Mouse (Mus musculus): ENCODE measurements at regions not wholly inside any gene's neighbourhood (a gene's known extent, or its start where the extent isn't known, plus 50 kb on each side); places are given as distances from the start of the nearest gene placed in this dataset.
A peak's percentile ranks its signal among the peaks of the same experiment; 100 is the strongest.

- intact Hi-C loops (cut with DNase I) = loop anchor here (10.0 kb wide), 1 partner anchor 783 kb away; no protein-coding TSS in a partner anchor
These were observed 219.1 kb upstream of the Tprg start for GRCm38 (mm10) chr16:25067276-25068249.

GRCm38 (mm10) chr16:25080811-25081210 is 205.8 kb upstream of the Tprg start:
- no peak for DNase-seq (ENCODE audit: extremely low spot score in 1 of 2, low spot score in 2 of 2)
- intact Hi-C loops (cut with DNase I) = no loop called here

More at GRCm38 (mm10) chr16:25067276-25068249, 219.1 kb upstream of the Tprg start:
- DNase-seq (ENCODE audit: extremely low spot score in 1 of 2, low spot score in 2 of 2) = no peak

- intact Hi-C loops (cut with DNase I) = no loop called here
- DNase-seq (ENCODE audit: extremely low spot score in 1 of 2, low spot score in 2 of 2) = no peak
These were observed 202.9 kb upstream of the Tprg start for GRCm38 (mm10) chr16:25083729-25084128.

GRCm38 (mm10) chr16:25087741-25088648 is 198.6 kb upstream of the Tprg start:
- intact Hi-C loops (cut with DNase I) = no loop called here
- no peak for DNase-seq (ENCODE audit: extremely low spot score in 1 of 2, low spot score in 2 of 2)

- intact Hi-C loops (cut with DNase I) = no loop called here
- DNase-seq (ENCODE audit: extremely low spot score in 1 of 2, low spot score in 2 of 2) = no peak
These were observed 198.0 kb upstream of the Tprg start for GRCm38 (mm10) chr16:25088649-25089019.

GRCm38 (mm10) chr16:25104165-25104564 is 182.5 kb upstream of the Tprg start:
- DNase-seq (ENCODE audit: extremely low spot score in 1 of 2, low spot score in 2 of 2) = no peak
- intact Hi-C loops (cut with DNase I) = no loop called here

- intact Hi-C loops (cut with DNase I) = no loop called here
- DNase-seq (ENCODE audit: extremely low spot score in 1 of 2, low spot score in 2 of 2) = no peak
These were observed 182.0 kb upstream of the Tprg start for GRCm38 (mm10) chr16:25104603-25105002.

- peak; percentile 2 to 13 for DNase-seq (ENCODE audit: extremely low spot score in 1 of 2, low spot score in 2 of 2)
- intact Hi-C loops (cut with DNase I) = no loop called here
These were observed 146.5 kb upstream of the Tprg start for GRCm38 (mm10) chr16:25140164-25140563.

- no peak for DNase-seq (ENCODE audit: extremely low spot score in 1 of 2, low spot score in 2 of 2)
- intact Hi-C loops (cut with DNase I) = no loop called here
These were observed 139.1 kb upstream of the Tprg start for GRCm38 (mm10) chr16:25147486-25147885.

GRCm38 (mm10) chr16:25149186-25149585 is 137.4 kb upstream of the Tprg start:
- DNase-seq (ENCODE audit: extremely low spot score in 1 of 2, low spot score in 2 of 2) = no peak
- intact Hi-C loops (cut with DNase I) = no loop called here

GRCm38 (mm10) chr16:25176870-25177269 is 109.7 kb upstream of the Tprg start:
- intact Hi-C loops (cut with DNase I) = no loop called here
- DNase-seq (ENCODE audit: extremely low spot score in 1 of 2, low spot score in 2 of 2) = no peak

GRCm38 (mm10) chr16:25178055-25178454 is 108.6 kb upstream of the Tprg start:
- intact Hi-C loops (cut with DNase I) = no loop called here
- no peak for DNase-seq (ENCODE audit: extremely low spot score in 1 of 2, low spot score in 2 of 2)

- DNase-seq (ENCODE audit: extremely low spot score in 1 of 2, low spot score in 2 of 2) = no peak
- intact Hi-C loops (cut with DNase I) = no loop called here
These were observed 104.7 kb upstream of the Tprg start for GRCm38 (mm10) chr16:25181939-25182338.

GRCm38 (mm10) chr16:25197079-25197478 is 89.5 kb upstream of the Tprg start:
- intact Hi-C loops (cut with DNase I) = no loop called here
- DNase-seq (ENCODE audit: extremely low spot score in 1 of 2, low spot score in 2 of 2) = no peak

GRCm38 (mm10) chr16:25198844-25199243 is 87.8 kb upstream of the Tprg start:
- DNase-seq (ENCODE audit: extremely low spot score in 1 of 2, low spot score in 2 of 2) = no peak
- intact Hi-C loops (cut with DNase I) = no loop called here

GRCm38 (mm10) chr16:25199984-25200383 is 86.6 kb upstream of the Tprg start:
- intact Hi-C loops (cut with DNase I) = no loop called here
- DNase-seq (ENCODE audit: extremely low spot score in 1 of 2, low spot score in 2 of 2) = no peak

- DNase-seq (ENCODE audit: extremely low spot score in 1 of 2, low spot score in 2 of 2) = no peak
These were observed 85.4 kb upstream of the Tprg start for GRCm38 (mm10) chr16:25201094-25201770.

GRCm38 (mm10) chr16:25213250-25213649 is 73.4 kb upstream of the Tprg start:
- intact Hi-C loops (cut with DNase I) = no loop called here
- DNase-seq (ENCODE audit: extremely low spot score in 1 of 2, low spot score in 2 of 2) = no peak

More at GRCm38 (mm10) chr16:25201094-25201770, 85.4 kb upstream of the Tprg start:
- intact Hi-C loops (cut with DNase I) = no loop called here

GRCm38 (mm10) chr16:25220552-25220951 is 66.1 kb upstream of the Tprg start:
- intact Hi-C loops (cut with DNase I) = no loop called here
- peak in 1 of 2 experiments; percentile 19 for DNase-seq (ENCODE audit: extremely low spot score in 1 of 2, low spot score in 2 of 2)

Data from left cerebral cortex, postnatal 10 days (tissue).